12 mouse cellular contexts compared by ENCODE assay signal in genomic region chr14:45167366-45167765, GRCm38 (mm10). TPM values are rescaled to one million over a fixed set of nuclear protein-coding genes. Genes with fewer than 3 reads are reported as not detected.
A peak's percentile ranks its signal among the peaks of the same experiment; 100 is the strongest.
DNase-seq lines count a peak whose midpoint lies in the region; ATAC-seq and TF ChIP-seq lines count a peak whose summit lies in the region.
"Had no signal": no experiment of that assay in that cellular context is flagged by ENCODE, and none has a peak within 500 bp of the region (broad histone marks: within the 10 kb centered on the region; RNA-seq: fewer than 3 reads in every experiment).

No protein-coding gene starts in this region.

- no peaks in the 10 kb centered on the region for H3K79me2 ChIP-seq in MEL (ENCODE audit: control insufficient read depth, insufficient read depth, low read length, poor library complexity)

- no peak overlapping the region for H3K9ac ChIP-seq in forebrain, embryonic 14.5 days (ENCODE audit: low read length)
- H3K9ac ChIP-seq in forebrain, embryonic 11.5 days (ENCODE audit: low read length), result no peak overlapping the region
- H3K9ac ChIP-seq in lung, embryonic 14.5 days, result no peak overlapping the region
- H3K9ac ChIP-seq in MEL (ENCODE audit: control insufficient read depth, low read depth, low read length, poor library complexity, severe bottlenecking), result no peak overlapping the region

- peak; percentile 8 for DNase-seq in forebrain, embryonic 14.5 days (ENCODE audit: low spot score)
- DNase-seq in forebrain, embryonic 11.5 days (ENCODE audit: low spot score), result no peak
- DNase-seq in lung, embryonic 14.5 days, result peak; percentile 26
- DNase-seq in lung, postnatal 4 days, result no peak
- DNase-seq in MEL (ENCODE audit: low read depth, low spot score) (peak; percentile 13), MN1 (ENCODE audit: low spot score) (no peak)
- DNase-seq in c-Kit-positive CD71-positive TER-119-positive erythroid progenitor cells, embryonic 14.5 days (ENCODE audit: low spot score), result no peak
- DNase-seq: adrenal gland, postnatal 10 days; cerebellum, adult 8-10 months; spleen, adult 18-20 months; thymus, postnatal 36 days had no signal

- TF ChIP-seq CTCF in lung, embryonic 14.5 days (IDR thresholded peaks at IDR 0.05; ENCODE audit: low read depth), result peak; percentile 43
- TF ChIP-seq CTCF in MEL (IDR thresholded peaks at IDR 0.05 in 2 of 3, conservative IDR thresholded peaks at IDR 0.05 in 1 of 3; ENCODE audit: control insufficient read depth in 1 of 3, insufficient read depth in 1 of 3, low read depth in 2 of 3, low read length in 3 of 3, poor library complexity in 1 of 3, severe bottlenecking in 1 of 3), result peak in 2 of 3 experiments; percentile 13 to 44; a peak in 3 of 6 replicates

- peaks cover 10% of the 10 kb centered on the region; the same call in 1 of the 2 replicates for H3K36me3 ChIP-seq in forebrain, embryonic 14.5 days (ENCODE audit: control insufficient read depth, insufficient read depth, low read length)
- H3K36me3 ChIP-seq in forebrain, embryonic 11.5 days (ENCODE audit: control insufficient read depth, insufficient read depth, low read length), result no peaks in the 10 kb centered on the region
- no peaks in the 10 kb centered on the region for H3K36me3 ChIP-seq in lung, embryonic 14.5 days (ENCODE audit: insufficient read depth)
- H3K36me3 ChIP-seq in MEL (ENCODE audit: control insufficient read depth in 1 of 2, insufficient read depth in 2 of 2, low read length in 2 of 2), result no peaks in the 10 kb centered on the region

- no peaks in the 10 kb centered on the region for H3K4me1 ChIP-seq in forebrain, embryonic 14.5 days (ENCODE audit: control insufficient read depth, insufficient read depth, low read length)
- no peaks in the 10 kb centered on the region for H3K4me1 ChIP-seq in forebrain, embryonic 11.5 days (replicated peaks; ENCODE audit: control insufficient read depth, insufficient read depth, low read length)
- no peaks in the 10 kb centered on the region for H3K4me1 ChIP-seq in lung, embryonic 14.5 days (ENCODE audit: insufficient read depth)
- no peaks in the 10 kb centered on the region for H3K4me1 ChIP-seq in MEL (ENCODE audit: control insufficient read depth in 1 of 2, insufficient read depth in 2 of 2, low read length in 2 of 2)

- peak; percentile 14; the same call in 1 of the 2 replicates for TF ChIP-seq RAD21 in MEL (IDR thresholded peaks at IDR 0.05; ENCODE audit: low read depth, low read length)

- H3K27me3 ChIP-seq in forebrain, embryonic 14.5 days (replicated peaks; ENCODE audit: control insufficient read depth, insufficient read depth, low read length), result no peaks in the 10 kb centered on the region
- no peaks in the 10 kb centered on the region for H3K27me3 ChIP-seq in forebrain, embryonic 11.5 days (ENCODE audit: control insufficient read depth, insufficient read depth, low read length)
- no peaks in the 10 kb centered on the region for H3K27me3 ChIP-seq in lung, embryonic 14.5 days (ENCODE audit: insufficient read depth, low read length)
- H3K27me3 ChIP-seq in MEL (ENCODE audit: control insufficient read depth in 1 of 2, insufficient read depth in 2 of 2, low read length in 2 of 2), result peaks cover 0 to 5% of the 10 kb centered on the region in 2 experiments; a peak in 2 of 4 replicates

- 91% methylated on average over 8 of the region's 8 CpGs for WGBS in forebrain, embryonic 14.5 days
- WGBS in forebrain, embryonic 11.5 days, result 89% methylated on average over 8 of the region's 8 CpGs
- 79% methylated on average over 8 of the region's 8 CpGs for WGBS in lung, embryonic 14.5 days

- H3K9me3 ChIP-seq in forebrain, embryonic 14.5 days (replicated peaks; ENCODE audit: control insufficient read depth, low read length), result no peaks in the 10 kb centered on the region
- no peaks in the 10 kb centered on the region for H3K9me3 ChIP-seq in forebrain, embryonic 11.5 days (ENCODE audit: control insufficient read depth, low read length)
- no peaks in the 10 kb centered on the region for H3K9me3 ChIP-seq in lung, embryonic 14.5 days (ENCODE audit: low read depth, low read length)
- no peaks in the 10 kb centered on the region for H3K9me3 ChIP-seq in MEL (replicated peaks; ENCODE audit: insufficient read depth, low read length)

- H3K4me3 ChIP-seq in forebrain, embryonic 14.5 days (ENCODE audit: low read depth, low read length), result no peak overlapping the region
- no peak overlapping the region for H3K4me3 ChIP-seq in forebrain, embryonic 11.5 days (ENCODE audit: low read depth, low read length)
- H3K4me3 ChIP-seq in lung, embryonic 14.5 days (ENCODE audit: low read depth, low read length), result no peak overlapping the region
- no peak overlapping the region for H3K4me3 ChIP-seq in MEL (ENCODE audit: control insufficient read depth in 1 of 2, insufficient read depth in 1 of 2, low read depth in 2 of 2, low read length in 2 of 2)

- TF ChIP-seq POLR2A in MEL (IDR thresholded peaks at IDR 0.05; ENCODE audit: control insufficient read depth in 1 of 2, insufficient read depth in 1 of 2, low read depth in 1 of 2, low read length in 2 of 2, poor library complexity in 1 of 2), result no peak

- no peak for TF ChIP-seq EP300 in MEL (IDR thresholded peaks at IDR 0.05; ENCODE audit: low read depth in 1 of 2, low read length in 2 of 2)

- no peak for ATAC-seq in forebrain, embryonic 14.5 days
- no peak for ATAC-seq in forebrain, embryonic 11.5 days (replicated peaks; ENCODE audit: low FRiP score)
- ATAC-seq in lung, embryonic 14.5 days (ENCODE audit: insufficient read depth), result no peak
- ATAC-seq in neutrophil, adult 5-6 weeks (ENCODE audit: extremely low read depth, insufficient number of reproducible peaks, low FRiP score, poor library complexity, severe bottlenecking), result peak; percentile 44; the same call in 1 of the 2 replicates

- H3K27ac ChIP-seq in forebrain, embryonic 14.5 days (ENCODE audit: low read depth, low read length), result no peak overlapping the region
- no peak overlapping the region for H3K27ac ChIP-seq in forebrain, embryonic 11.5 days (ENCODE audit: low read depth, low read length)
- no peak overlapping the region for H3K27ac ChIP-seq in lung, embryonic 14.5 days (ENCODE audit: low read depth)
- no peak overlapping the region for H3K27ac ChIP-seq in MEL (ENCODE audit: control insufficient read depth, low read depth, low read length)

- no peak overlapping the region for H3K4me2 ChIP-seq in forebrain, embryonic 14.5 days (ENCODE audit: low read length)
- H3K4me2 ChIP-seq in forebrain, embryonic 11.5 days (ENCODE audit: low read depth, low read length, severe bottlenecking), result no peak overlapping the region
- no peak overlapping the region for H3K4me2 ChIP-seq in lung, embryonic 14.5 days

TF ChIP-seq in MEL, 35 proteins besides CTCF, POLR2A, EP300 and RAD21:
- TF ChIP-seq ZNF384 (IDR thresholded peaks at IDR 0.05; ENCODE audit: low read depth, low read length) (0 out of 2 replicates have a peak, but pooled peaks have one; percentile 17), KAT2A (conservative IDR thresholded peaks at IDR 0.05; ENCODE audit: low read depth, low read length) (no peak)

RNA-seq across cellular contexts. Expression of gene Gpr137c, which starts 52.2 kb away (rescaled TPM):
- polyA plus RNA-seq in forebrain, embryonic 14.5 days (2014; fragmentation: Nextera tagmentation; extraction: Ambion mirVana), result 14.8 and 16.3 TPM in 2 replicates
- 10.5 and 11.5 TPM in 2 replicates for polyA plus RNA-seq in forebrain, embryonic 11.5 days (2014; fragmentation: Nextera tagmentation; extraction: Ambion mirVana)
- 2.1 and 2.2 TPM in 2 replicates for polyA plus RNA-seq in lung, embryonic 14.5 days (2014; fragmentation: Nextera tagmentation; extraction: Ambion mirVana)
- 0.07 TPM in 1 of 2 replicates, not detected in the other for total RNA-seq in MEL (2012; rRNA removed)
- under 1 TPM in 1 of 2 experiments, not detected in 1; 0.01 TPM for polyA plus RNA-seq in MEL (2012; ENCODE audit: insufficient read depth in 1 of 2, insufficient read length in 2 of 2, low read depth in 1 of 2, low replicate concordance in 2 of 2, missing spikeins in 1 of 2)
- total RNA-seq in neutrophil, adult 5-6 weeks (2017), result 7.8 and 8.2 TPM in 2 replicates

RNA-seq across cellular contexts. Expression of gene Txndc16, which starts 52.8 kb away (rescaled TPM):
- polyA plus RNA-seq in forebrain, embryonic 14.5 days (2014; fragmentation: Nextera tagmentation; extraction: Ambion mirVana), result 29.1 and 36.4 TPM in 2 replicates
- polyA plus RNA-seq in forebrain, embryonic 11.5 days (2014; fragmentation: Nextera tagmentation; extraction: Ambion mirVana), result 20.0 and 20.5 TPM in 2 replicates
- polyA plus RNA-seq in lung, embryonic 14.5 days (2014; fragmentation: Nextera tagmentation; extraction: Ambion mirVana), result 13.8 and 17.5 TPM in 2 replicates
- total RNA-seq in MEL (2012; rRNA removed), result 0.07 and 0.08 TPM in 2 replicates
- polyA plus RNA-seq in MEL (2012; ENCODE audit: insufficient read depth in 1 of 2, insufficient read length in 2 of 2, low read depth in 1 of 2, low replicate concordance in 2 of 2, missing spikeins in 1 of 2), result under 1 TPM in 1 of 2 experiments, not detected in 1; 0.24 TPM
- 98.5 and 125 TPM in 2 replicates for total RNA-seq in neutrophil, adult 5-6 weeks (2017)

Comparison
In these comparisons a context has a peak if more than half of its experiments do, and no peak if none do; other contexts are left out.
1. DNase-seq: peak in forebrain, embryonic 14.5 days (single experiment), lung, embryonic 14.5 days (single experiment) and MEL (single experiment); none in forebrain, embryonic 11.5 days (single experiment), lung, postnatal 4 days (0 of 2), c-Kit-positive CD71-positive TER-119-positive erythroid progenitor cells, embryonic 14.5 days (single experiment) and MN1 (single experiment).
2. RNA of gene Txndc16, which starts 52.8 kb away (polyA plus RNA-seq): 29.1 to 36.4 TPM in forebrain, embryonic 14.5 days, 20.0 to 20.5 TPM in forebrain, embryonic 11.5 days and 13.8 to 17.5 TPM in lung, embryonic 14.5 days; 0.24 TPM in MEL; every median in the first group is over 10 times any median in the second.